Mouse (Mus musculus): Measurements from ENCODE around the gene Ric1. TPM values are rescaled to one million over a fixed set of nuclear protein-coding genes. Genes with fewer than 3 reads are reported as not detected.

The Ric1 gene
- total and polyA plus RNA-seq, 3 experiments = 13.5 to 59.1 (median 50.5) TPM

DNA sequence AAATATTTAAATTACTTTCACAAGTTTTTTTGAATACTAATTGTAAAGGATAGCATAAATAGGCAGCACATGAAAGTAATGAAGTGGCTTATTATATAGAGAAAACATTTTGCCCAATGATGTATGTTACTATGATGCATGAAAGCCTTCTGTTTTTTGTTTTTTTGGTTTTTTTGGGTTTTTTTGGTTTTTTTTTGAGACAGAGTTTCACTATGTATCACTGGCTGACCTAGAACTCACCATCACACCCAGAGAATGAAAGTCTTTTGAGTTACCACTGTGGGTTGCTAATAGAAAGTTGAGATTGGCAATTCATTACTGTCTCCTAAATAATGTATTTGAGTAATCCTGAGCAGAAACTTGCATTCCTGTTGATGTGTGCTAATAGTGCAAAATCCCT lies 4.8 kb downstream of the Ric1 start:
- Histone ChIP-seq H3K4me3 (ENCODE audit: low read depth, low read length) (no peak overlapping the region), H3K9me3 (replicated peaks) (peaks cover 3% of the 10 kb centered on the region; the same call in 1 of the 2 replicates), H3K36me3 (replicated peaks) (peaks cover 4% of the 10 kb centered on the region), H3K4me1 (ENCODE audit: insufficient read depth, low read depth, low read length) (peaks cover 9% of the 10 kb centered on the region), H3K27me3 (ENCODE audit: insufficient read depth, low read length) (no peaks in the 10 kb centered on the region)
- DNase-seq (ENCODE audit: low spot score) (no peak), ATAC-seq (ENCODE audit: extremely low read depth, insufficient number of reproducible peaks, low FRiP score, poor library complexity, severe bottlenecking) (no peak)
- TF ChIP-seq TAL1 (conservative IDR thresholded peaks at IDR 0.05; ENCODE audit: low read depth, low read length) (no peak), GATA2 (IDR thresholded peaks at IDR 0.05; ENCODE audit: borderline replicate concordance, low read depth, low read length) (no peak), CTCF (IDR thresholded peaks at IDR 0.05; ENCODE audit: low read depth, low read length) (no peak), POLR2AphosphoS5 (IDR thresholded peaks at IDR 0.05; ENCODE audit: insufficient replicate concordance, low read depth, low read length) (no peak), GATA1 (IDR thresholded peaks at IDR 0.05; ENCODE audit: borderline replicate concordance, low read length) (no peak)

DNA sequence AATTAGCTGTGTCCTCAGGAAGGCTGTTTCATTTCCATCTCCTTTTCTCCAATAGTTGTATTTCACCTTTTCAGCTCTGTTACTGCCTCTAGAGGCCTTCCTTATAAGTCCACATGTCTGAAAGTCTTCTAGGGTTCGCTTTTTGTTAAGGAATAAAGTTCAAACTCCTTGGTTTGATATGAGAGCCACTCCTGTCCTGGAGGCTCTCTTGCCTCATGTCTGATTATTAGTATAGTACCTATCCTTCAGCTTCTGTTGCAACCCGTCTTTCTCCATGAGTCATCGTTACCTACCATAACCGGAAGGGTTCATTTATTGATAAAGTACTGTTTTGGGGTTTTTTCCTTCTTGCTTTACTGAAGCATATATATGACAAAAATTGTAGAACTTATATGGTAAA lies 5.2 kb downstream of the Ric1 start:
- peaks cover 3% of the 10 kb centered on the region; the same call in 1 of the 2 replicates for H3K9me3 ChIP-seq (replicated peaks)
- H3K4me3 ChIP-seq (ENCODE audit: low read depth, low read length) = no peak overlapping the region
- TF ChIP-seq TAL1 (conservative IDR thresholded peaks at IDR 0.05; ENCODE audit: low read depth, low read length) (no peak), GATA2 (IDR thresholded peaks at IDR 0.05; ENCODE audit: borderline replicate concordance, low read depth, low read length) (no peak)
- DNase-seq (ENCODE audit: low spot score) = no peak
- H3K4me1 ChIP-seq (ENCODE audit: insufficient read depth, low read depth, low read length) = peaks cover 9% of the 10 kb centered on the region
- no peak for ATAC-seq (ENCODE audit: extremely low read depth, insufficient number of reproducible peaks, low FRiP score, poor library complexity, severe bottlenecking)
- no peaks in the 10 kb centered on the region for H3K27me3 ChIP-seq (ENCODE audit: insufficient read depth, low read length)
- H3K36me3 ChIP-seq (replicated peaks) = peaks cover 4% of the 10 kb centered on the region

DNA sequence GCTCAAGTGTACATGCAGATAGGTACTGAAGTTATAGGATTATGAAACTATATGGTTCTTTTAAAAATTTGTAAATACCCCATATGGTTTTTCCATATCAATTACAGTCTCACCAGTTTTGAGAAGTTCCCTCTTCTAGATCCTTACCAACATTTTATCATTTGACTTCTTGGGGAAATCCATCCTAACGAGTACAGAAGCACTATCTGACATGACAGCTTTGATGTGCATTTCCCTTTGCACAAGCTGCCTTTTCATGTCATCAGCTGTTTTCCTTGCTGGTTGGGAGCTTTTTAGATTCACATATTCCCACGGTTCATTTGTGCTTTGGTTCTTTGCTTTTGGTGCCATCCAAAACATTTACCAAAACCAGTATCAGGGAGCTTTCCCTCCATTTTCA lies 6.5 kb downstream of the Ric1 start:
- H3K4me1 ChIP-seq (ENCODE audit: insufficient read depth, low read depth, low read length) = peaks cover 8% of the 10 kb centered on the region
- H3K36me3 ChIP-seq (replicated peaks) = peaks cover 8% of the 10 kb centered on the region
- ATAC-seq (ENCODE audit: extremely low read depth, insufficient number of reproducible peaks, low FRiP score, poor library complexity, severe bottlenecking) (no peak), DNase-seq (ENCODE audit: low spot score) (no peak)
- H3K27me3 ChIP-seq (ENCODE audit: insufficient read depth, low read length) = no peaks in the 10 kb centered on the region
- peaks cover 3% of the 10 kb centered on the region; the same call in 1 of the 2 replicates for H3K9me3 ChIP-seq (replicated peaks)
- H3K4me3 ChIP-seq (ENCODE audit: low read depth, low read length) = no peak overlapping the region
- no peak for TF ChIP-seq GATA1 (IDR thresholded peaks at IDR 0.05; ENCODE audit: borderline replicate concordance, low read length)
- no peak for TF ChIP-seq TAL1 (conservative IDR thresholded peaks at IDR 0.05; ENCODE audit: low read depth, low read length)
- no peak for TF ChIP-seq GATA2 (IDR thresholded peaks at IDR 0.05; ENCODE audit: borderline replicate concordance, low read depth, low read length)
- TF ChIP-seq POLR2AphosphoS5 (IDR thresholded peaks at IDR 0.05; ENCODE audit: insufficient replicate concordance, low read depth, low read length) = no peak
- no peak for TF ChIP-seq CTCF (IDR thresholded peaks at IDR 0.05; ENCODE audit: low read depth, low read length)

DNA sequence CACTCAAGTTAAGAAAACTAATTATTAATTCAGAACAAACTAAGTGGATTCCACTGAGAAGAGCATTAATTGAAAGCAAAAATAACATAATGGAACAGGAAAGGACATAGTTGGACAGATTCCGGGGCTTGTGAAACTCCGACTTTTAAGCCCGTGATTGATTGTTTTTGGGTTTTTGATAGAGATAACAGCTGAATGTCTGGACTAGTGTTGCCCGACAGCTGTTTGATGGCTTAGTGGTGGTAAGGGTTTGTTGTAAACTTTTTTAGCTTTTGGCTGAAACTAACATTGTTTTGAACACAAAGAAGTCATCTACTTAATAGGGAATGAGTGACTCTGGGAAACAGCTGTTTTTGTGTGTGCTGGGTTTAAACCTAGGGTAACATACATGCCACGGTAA lies 11.9 kb downstream of the Ric1 start:
- H3K9me3 ChIP-seq (replicated peaks) = 0 out of 2 replicates have a peak, but pooled peaks cover under 1% of the 10 kb centered on the region
- ATAC-seq (ENCODE audit: extremely low read depth, insufficient number of reproducible peaks, low FRiP score, poor library complexity, severe bottlenecking) (no peak), DNase-seq (ENCODE audit: low spot score) (no peak)
- H3K36me3 ChIP-seq (replicated peaks) = peaks cover 35% of the 10 kb centered on the region
- H3K4me1 ChIP-seq (ENCODE audit: insufficient read depth, low read depth, low read length) = peaks cover 6% of the 10 kb centered on the region; the same call in 1 of the 2 replicates
- no peaks in the 10 kb centered on the region for H3K27me3 ChIP-seq (ENCODE audit: insufficient read depth, low read length)
- H3K4me3 ChIP-seq (ENCODE audit: low read depth, low read length) = no peak overlapping the region
- TF ChIP-seq TAL1 (conservative IDR thresholded peaks at IDR 0.05; ENCODE audit: low read depth, low read length) = no peak
- TF ChIP-seq GATA1 (IDR thresholded peaks at IDR 0.05; ENCODE audit: borderline replicate concordance, low read length) = no peak
- no peak for TF ChIP-seq POLR2AphosphoS5 (IDR thresholded peaks at IDR 0.05; ENCODE audit: insufficient replicate concordance, low read depth, low read length)
- TF ChIP-seq CTCF (IDR thresholded peaks at IDR 0.05; ENCODE audit: low read depth, low read length) = no peak
- no peak for TF ChIP-seq GATA2 (IDR thresholded peaks at IDR 0.05; ENCODE audit: borderline replicate concordance, low read depth, low read length)

DNA sequence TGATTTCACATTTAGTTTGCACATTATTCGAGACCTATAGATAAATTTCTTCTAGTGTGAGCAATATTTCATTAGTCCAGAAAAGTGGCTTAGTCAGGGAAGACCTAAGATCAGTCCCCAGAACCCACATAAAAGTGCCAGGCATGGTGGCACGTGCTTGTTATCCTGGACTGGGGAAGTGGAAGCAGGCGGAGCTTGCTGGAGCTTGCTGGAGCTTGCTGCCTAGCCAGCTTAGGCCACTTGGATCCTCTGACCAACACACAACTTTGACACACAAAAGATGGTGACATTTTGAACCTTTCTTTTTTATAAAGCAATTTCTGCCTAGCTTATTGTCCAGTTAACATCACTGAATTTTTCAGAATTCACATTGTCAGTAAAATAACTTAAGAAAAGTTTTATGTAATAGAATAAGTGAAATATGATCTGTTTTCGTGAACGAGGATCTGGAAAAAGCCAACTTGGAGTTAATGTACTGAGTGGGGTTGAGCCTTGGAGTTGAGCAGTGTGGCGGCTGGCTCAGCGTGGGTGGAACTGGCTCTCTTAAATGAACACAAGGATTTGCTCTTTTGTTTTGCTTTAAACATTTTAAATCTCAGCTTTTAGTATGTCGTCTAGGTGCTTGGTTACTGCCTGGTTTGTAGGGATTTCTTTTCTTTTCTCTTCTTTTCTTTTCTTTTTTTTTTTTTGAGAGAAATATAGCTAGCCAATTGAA lies 20.3 kb downstream of the Ric1 start:
- Histone ChIP-seq H3K9me3 (replicated peaks) (no peaks in the 10 kb centered on the region), H3K36me3 (replicated peaks) (peaks cover 22% of the 10 kb centered on the region), H3K4me1 (ENCODE audit: insufficient read depth, low read depth, low read length) (0 out of 2 replicates have a peak, but pooled peaks cover 2% of the 10 kb centered on the region), H3K4me3 (ENCODE audit: low read depth, low read length) (no peak overlapping the region), H3K27me3 (ENCODE audit: insufficient read depth, low read length) (no peaks in the 10 kb centered on the region)
- ATAC-seq (ENCODE audit: extremely low read depth, insufficient number of reproducible peaks, low FRiP score, poor library complexity, severe bottlenecking) = no peak
- TF ChIP-seq TAL1 (conservative IDR thresholded peaks at IDR 0.05; ENCODE audit: low read depth, low read length) (no peak), POLR2AphosphoS5 (IDR thresholded peaks at IDR 0.05; ENCODE audit: insufficient replicate concordance, low read depth, low read length) (no peak), CTCF (IDR thresholded peaks at IDR 0.05; ENCODE audit: low read depth, low read length) (no peak), GATA1 (IDR thresholded peaks at IDR 0.05; ENCODE audit: borderline replicate concordance, low read length) (no peak), GATA2 (IDR thresholded peaks at IDR 0.05; ENCODE audit: borderline replicate concordance, low read depth, low read length) (no peak)
- DNase-seq (ENCODE audit: low spot score) = no peak

DNA sequence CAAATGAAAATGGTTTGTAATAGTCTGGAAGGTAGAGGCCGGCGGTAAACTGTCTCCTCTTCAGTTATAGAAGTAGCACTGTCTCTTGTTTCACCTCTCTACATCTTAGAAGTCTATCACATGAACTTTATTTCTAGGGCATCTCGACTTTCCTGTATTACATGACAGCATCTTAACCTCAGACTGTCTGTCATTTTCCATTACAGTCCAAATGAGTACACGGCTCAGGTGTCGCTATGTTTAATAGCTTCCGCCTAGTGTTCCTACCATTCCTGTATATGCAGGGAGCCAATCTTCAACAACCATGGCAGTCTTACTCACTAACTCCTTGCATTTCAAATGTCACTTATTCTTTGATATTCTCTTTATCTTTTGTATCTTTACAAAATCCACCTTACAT lies 21.9 kb downstream of the Ric1 start:
- Histone ChIP-seq H3K9me3 (replicated peaks) (no peaks in the 10 kb centered on the region), H3K4me1 (ENCODE audit: insufficient read depth, low read depth, low read length) (no peaks in the 10 kb centered on the region), H3K27me3 (ENCODE audit: insufficient read depth, low read length) (no peaks in the 10 kb centered on the region), H3K36me3 (replicated peaks) (peaks cover 19% of the 10 kb centered on the region), H3K4me3 (ENCODE audit: low read depth, low read length) (no peak overlapping the region)
- no peak for ATAC-seq (ENCODE audit: extremely low read depth, insufficient number of reproducible peaks, low FRiP score, poor library complexity, severe bottlenecking)
- no peak for DNase-seq (ENCODE audit: low spot score)
- TF ChIP-seq CTCF (IDR thresholded peaks at IDR 0.05; ENCODE audit: low read depth, low read length) = no peak
- TF ChIP-seq TAL1 (conservative IDR thresholded peaks at IDR 0.05; ENCODE audit: low read depth, low read length) = no peak
- TF ChIP-seq GATA2 (IDR thresholded peaks at IDR 0.05; ENCODE audit: borderline replicate concordance, low read depth, low read length) = no peak
- no peak for TF ChIP-seq POLR2AphosphoS5 (IDR thresholded peaks at IDR 0.05; ENCODE audit: insufficient replicate concordance, low read depth, low read length)
- TF ChIP-seq GATA1 (IDR thresholded peaks at IDR 0.05; ENCODE audit: borderline replicate concordance, low read length) = no peak
